Mouse (Mus musculus) olfactory bulb, adult 2 months (tissue): ENCODE results near the gene Mon2.

Experiments
- CTCF ChIP-seq: fragments of 200-500 bp; IDR thresholded peaks from 2 replicates; pipeline ENCODE4 v1.5.1; 2012; ENCODE audit warnings: low read depth, mild to moderate bottlenecking, low read length, moderate library complexity; ENCODE audit not compliant: insufficient read depth
- POLR2A ChIP-seq: fragments of 200-500 bp; IDR thresholded peaks from 2 replicates; pipeline ENCODE4 v1.6.1; 2012; ENCODE audit warnings: mild to moderate bottlenecking, low read depth, low read length, moderate library complexity; ENCODE audit not compliant: insufficient read depth

DNA sequence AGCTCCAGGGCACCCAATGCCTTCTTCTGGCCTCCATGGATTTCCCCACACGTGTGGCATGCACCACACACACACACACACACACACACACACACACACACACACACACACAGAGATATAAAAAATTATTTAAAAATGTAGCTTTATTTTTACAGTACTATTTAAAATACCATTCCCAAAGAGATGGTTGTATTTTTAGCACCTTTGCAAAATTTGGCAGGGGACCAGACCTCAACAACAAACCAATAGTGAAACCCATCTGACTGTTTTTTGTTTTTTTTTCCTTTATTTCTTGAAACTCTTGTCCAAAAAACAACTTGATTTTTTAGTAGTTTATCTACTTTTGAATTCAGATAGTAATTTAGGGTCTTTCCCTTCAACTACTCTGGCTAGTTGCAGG is 32.2 kb upstream of the Mon2 start:
- TF ChIP-seq CTCF (no peak), POLR2A (no peak)
